Mouse (Mus musculus): Measurements from ENCODE around the gene Sphk2.
A peak's percentile ranks its signal among the peaks of the same experiment; 100 is the strongest.

Gene Sphk2

DNA sequence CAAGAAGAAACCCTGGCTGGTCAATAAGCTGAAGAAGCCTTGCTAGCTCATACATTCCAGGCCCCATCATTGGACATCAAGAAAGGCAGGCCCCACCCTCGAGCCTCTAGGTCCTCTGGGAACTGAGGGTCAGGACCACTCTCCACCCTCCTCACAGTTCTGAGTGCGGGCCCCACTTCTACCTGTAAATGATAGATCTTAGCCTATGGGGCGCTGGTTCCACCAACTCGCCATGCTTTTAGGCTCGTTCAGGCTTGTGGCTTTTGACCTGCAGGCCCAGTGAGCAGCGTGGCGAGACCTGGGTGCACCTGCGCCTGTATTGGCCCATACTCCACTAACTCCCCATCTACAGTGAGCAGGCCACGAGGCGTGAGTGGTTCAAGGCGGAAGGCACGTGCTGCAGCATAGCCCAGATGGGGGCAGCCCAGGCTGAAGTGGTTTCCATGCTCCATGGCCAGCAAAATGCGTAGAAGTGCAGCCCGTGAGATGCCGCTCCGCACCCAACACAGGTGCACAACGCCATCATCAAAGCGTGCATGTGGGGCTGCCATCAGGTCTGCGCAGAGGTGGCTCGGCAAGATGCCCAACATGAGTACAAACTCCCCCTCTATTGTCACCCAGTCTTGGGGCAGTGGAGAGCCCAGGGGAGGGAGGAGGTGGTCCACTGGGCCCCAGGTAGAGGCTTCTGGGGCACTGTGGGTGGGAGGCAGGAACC, 7.2 kb downstream of the Sphk2 start:
- DNase-seq (ENCODE audit: low spot score) = no peak

- no peak for DNase-seq (ENCODE audit: low spot score)
These were observed 8.0 kb downstream of the Sphk2 start for GRCm38 (mm10) chr7:45709677-45710355.

GRCm38 (mm10) chr7:45709036-45709435, 8.8 kb downstream of the Sphk2 start:
- DNase-seq (ENCODE audit: low spot score) = no peak

GRCm38 (mm10) chr7:45708221-45708761, 9.5 kb downstream of the Sphk2 start:
- DNase-seq (ENCODE audit: low spot score) = no peak

DNA sequence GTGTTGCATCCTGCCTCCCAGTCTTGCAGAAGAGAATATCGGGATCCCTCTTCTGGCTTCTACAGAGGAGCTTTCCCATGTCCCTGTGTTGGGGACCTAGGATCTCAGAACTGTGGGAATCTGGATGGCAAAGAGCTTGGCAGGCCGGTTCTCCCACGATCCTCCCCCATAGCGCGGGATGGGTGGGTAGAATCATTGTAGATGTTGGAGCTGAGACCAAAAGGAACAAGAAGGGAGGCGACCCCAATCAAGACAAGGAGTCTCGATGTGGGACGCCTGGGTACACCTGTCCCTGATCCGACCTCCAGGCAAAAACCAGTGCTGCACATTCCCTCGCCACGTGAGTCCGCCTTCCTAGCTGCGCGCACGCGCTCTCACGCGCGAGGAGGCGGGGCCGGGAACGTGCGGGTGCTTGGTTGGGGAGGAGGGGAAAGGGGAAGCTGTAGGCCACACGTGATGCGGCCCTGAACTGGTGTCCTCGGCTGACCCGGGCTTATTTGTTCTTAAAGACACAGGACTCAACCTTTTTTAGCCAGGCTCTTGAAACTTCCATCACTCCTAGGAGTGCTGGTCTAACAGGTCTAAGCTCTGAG, 10.3 kb downstream of the Sphk2 start:
- DNase-seq (ENCODE audit: low spot score) = peak; percentile 98

DNA sequence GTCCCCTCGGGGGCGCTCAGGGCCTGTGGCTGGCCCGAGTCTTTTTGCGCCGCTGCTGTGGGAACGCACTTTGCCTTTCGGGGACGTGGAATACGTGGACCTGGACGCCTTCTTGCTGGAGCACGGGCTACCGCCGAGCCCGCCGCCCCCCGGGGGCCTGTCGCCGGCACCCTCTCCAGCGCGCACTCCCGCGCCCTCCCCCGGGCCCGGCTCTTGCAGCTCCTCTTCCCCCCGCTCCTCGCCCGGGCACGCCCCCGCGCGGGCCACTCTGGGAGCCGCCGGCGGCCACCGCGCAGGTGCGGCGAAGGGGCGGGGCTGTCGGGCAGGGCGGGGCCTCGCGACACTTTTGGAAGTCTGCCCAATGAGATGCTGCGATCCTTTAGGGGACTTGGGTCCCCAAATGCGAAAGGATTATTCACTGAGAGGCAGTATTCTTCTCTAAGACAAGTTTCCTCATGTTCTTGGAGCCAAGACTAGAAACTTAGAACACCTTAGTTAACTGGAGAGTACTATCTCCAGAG, 11.0 kb downstream of the Sphk2 start:
- DNase-seq (ENCODE audit: low spot score) = peak; percentile 96

DNA sequence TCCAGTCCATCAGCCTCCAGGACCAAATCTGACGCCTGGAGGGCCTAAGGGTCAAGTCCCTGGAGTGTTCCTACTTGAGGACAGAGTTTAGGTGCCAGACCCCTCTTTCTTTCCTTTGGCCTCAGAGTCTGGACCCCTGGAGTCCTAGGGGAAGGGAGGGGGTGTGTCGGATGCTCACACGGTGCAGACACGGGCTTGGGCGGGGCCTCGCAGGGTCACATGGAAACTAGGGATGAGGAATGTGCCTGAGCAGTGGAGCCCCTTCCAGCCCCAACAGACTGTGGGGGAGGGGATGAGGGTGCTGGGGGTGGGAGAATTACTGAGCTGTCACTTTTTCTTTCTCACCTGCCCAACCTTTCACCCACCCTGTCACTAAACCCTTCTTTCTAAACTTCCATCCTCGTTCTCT, 11.9 kb downstream of the Sphk2 start:
- DNase-seq (ENCODE audit: low spot score) = peak; percentile 93

GRCm38 (mm10) chr7:45705443-45705864, 12.3 kb downstream of the Sphk2 start:
- DNase-seq (ENCODE audit: low spot score) = peak; percentile 74

GRCm38 (mm10) chr7:45704730-45705442, 12.9 kb downstream of the Sphk2 start, which contains the start of gene Dbp:
Dbp (plus strand) TSS chr7:45705088.
- peak; percentile 97 for DNase-seq (ENCODE audit: low spot score)

DNA sequence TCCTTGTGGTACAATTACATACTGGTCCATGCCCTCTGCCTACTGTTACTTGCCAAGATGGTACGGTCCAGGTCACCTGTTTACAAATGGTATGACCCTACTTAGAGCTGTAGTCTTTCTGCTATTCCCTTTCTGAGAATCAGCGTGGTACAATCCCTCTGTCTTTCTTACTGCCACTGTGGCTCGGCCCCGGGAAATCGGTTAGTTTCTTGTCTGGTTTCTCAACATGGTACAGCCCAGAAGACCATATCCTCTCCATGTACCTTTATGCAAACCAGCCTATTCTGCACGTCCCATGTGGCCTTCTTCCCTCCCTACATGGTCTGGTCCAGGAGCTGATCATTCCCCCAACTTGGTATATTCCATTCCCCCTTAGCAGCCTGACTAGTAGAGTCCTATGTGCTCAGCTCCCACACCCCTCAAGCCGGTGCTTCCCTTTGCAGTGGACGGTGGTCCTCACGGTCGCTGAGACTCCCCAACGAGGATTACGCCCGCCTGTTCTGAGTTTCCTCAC, 13.7 kb downstream of the Sphk2 start:
- DNase-seq (ENCODE audit: low spot score) = peak; percentile 73

GRCm38 (mm10) chr7:45703521-45704033, 14.2 kb downstream of the Sphk2 start:
- DNase-seq (ENCODE audit: low spot score) = peak; percentile 56

GRCm38 (mm10) chr7:45702809-45703520, 14.8 kb downstream of the Sphk2 start:
- peak; percentile 47 for DNase-seq (ENCODE audit: low spot score)

DNA sequence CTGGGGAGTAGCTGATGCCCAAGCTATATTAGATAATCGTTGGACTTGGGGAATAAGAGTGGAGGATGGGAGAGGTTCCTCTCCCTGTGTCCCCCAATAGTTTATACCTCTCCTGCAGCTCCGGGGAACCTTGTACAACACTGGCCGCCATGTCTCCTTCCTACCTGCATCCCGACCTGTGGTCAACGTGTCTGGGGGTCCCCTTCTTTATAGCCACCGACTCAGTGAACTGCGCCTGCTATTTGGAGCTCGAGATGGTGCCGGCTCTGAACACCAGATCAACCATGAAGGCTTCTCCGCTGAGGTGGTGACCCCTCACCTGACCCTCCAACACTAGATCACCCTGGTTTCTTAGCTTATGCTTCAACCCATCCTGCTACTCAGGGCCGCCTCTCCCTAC, 15.5 kb downstream of the Sphk2 start:
- DNase-seq (ENCODE audit: low spot score) = peak; percentile 46

DNA sequence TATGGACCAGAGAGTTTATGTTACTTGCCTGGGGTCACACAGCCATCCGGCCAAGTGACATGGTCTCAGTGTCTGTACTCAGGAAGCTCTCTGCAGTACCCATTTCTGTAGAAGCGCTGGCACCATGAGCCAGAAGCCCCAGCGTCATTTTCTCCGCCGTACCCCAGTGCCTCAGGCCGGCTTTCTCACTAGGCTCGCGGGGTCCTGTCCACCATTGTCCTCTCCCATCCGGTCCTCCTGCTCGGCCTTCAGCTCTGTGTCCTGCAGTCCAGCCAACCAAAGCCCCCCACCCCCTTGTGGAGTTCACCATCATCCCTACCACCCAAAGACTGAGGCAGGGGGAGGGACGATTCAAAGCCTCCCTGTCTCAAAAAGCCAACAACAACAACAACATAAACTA, 16.2 kb downstream of the Sphk2 start:
- peak; percentile 45 for DNase-seq (ENCODE audit: low spot score)

- peak; percentile 60 for DNase-seq (ENCODE audit: low spot score)
These were observed 16.7 kb downstream of the Sphk2 start for GRCm38 (mm10) chr7:45701072-45701471.

- DNase-seq (ENCODE audit: low spot score) = peak; percentile 81
These were observed 17.3 kb downstream of the Sphk2 start for GRCm38 (mm10) chr7:45700301-45701015.

DNA sequence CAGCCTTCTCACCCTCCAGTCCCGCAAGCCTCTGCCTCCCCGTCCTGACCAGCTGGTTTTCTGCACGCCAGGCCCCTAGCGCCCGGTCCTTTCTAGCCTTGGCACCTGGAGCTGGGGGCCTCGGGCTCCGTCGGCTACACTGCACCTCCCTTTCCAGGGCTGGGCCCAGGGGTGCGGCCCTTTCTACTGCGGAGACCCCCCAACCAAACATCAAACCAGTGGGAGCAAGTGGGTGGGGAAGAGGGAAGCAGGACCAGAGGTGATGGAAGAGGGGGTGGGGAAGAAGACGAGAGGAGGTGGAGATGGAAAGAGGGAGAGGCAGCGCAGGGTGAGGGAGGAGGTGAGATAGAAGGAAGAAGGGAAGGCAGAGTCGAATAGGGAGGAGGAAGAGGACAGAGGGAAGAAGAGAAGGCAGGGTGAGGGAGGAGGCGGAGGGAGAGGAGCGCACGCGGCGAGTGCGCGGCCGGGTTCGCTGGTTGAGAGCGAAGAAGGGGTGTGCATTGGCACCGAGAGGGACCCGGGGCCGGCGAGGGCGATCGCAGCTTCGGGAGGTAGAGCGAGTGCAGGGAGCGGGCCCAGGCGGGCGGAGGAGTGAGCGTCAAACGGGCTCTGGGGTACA, 18.2 kb downstream of the Sphk2 start, which contains the start of gene Car11:
Car11 (plus strand) TSS at position 321 of the 619 bp plus-strand sequence.
- DNase-seq (ENCODE audit: low spot score) = peak; percentile 69

DNA sequence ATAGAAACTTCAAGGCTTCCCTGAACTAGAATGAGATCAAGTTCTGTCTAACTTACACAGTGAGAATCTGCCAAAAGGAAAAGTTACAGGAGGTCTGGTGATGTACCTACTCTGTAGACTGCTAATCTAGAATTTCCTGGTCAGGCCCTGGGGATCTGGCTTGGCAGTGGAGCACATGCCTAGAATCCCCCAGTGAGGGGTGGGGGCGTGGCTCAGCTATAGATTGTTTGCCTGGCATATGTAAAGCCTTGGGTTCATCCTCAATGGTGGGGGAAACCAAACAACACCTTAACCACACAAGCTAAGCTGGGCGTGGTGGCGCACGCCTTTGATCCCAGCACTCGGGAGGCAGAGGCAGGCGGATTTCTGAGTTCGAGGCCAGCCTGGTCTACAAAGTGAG, 19.9 kb downstream of the Sphk2 start:
- DNase-seq (ENCODE audit: low spot score) = no peak

- no peak for DNase-seq (ENCODE audit: low spot score)
These were observed 22.7 kb downstream of the Sphk2 start for GRCm38 (mm10) chr7:45695098-45695497.
